Mouse (Mus musculus): ENCODE results near the gene Sfn. TPM values are rescaled to one million over a fixed set of nuclear protein-coding genes. Genes with fewer than 3 reads are reported as not detected.

Sfn gene
- polyA plus RNA-seq, 1 experiment from 2014 or later, result 11.6 TPM

GRCm38 (mm10) chr4:133584059-133584951, 17.7 kb downstream of the Sfn start, which contains the start of gene Gpn2:
Gene Gpn2 (plus strand): TSS chr4:133584362.
- WGBS, result 3% methylated on average over 65 of the region's 65 CpGs
- no peaks in the 10 kb centered on the region for H3K9me3 ChIP-seq (ENCODE audit: control insufficient read depth, low read length)
- H3K9ac ChIP-seq (ENCODE audit: low read length), result peak within 1 kb of the TSS; percentile 77
- H3K4me2 ChIP-seq (ENCODE audit: low read depth, low read length, severe bottlenecking), result peak within 1 kb of the TSS; percentile 99
- DNase-seq (ENCODE audit: low spot score), result peak; percentile 84
- no peaks in the 10 kb centered on the region for H3K27me3 ChIP-seq (ENCODE audit: control insufficient read depth, insufficient read depth, low read length)
- peaks cover 6% of the 10 kb centered on the region; the same call in 1 of the 2 replicates for H3K4me1 ChIP-seq (replicated peaks; ENCODE audit: control insufficient read depth, insufficient read depth, low read length)
- peak within 1 kb of the TSS; percentile 94 for H3K4me3 ChIP-seq (ENCODE audit: low read depth, low read length)
- peak; percentile 72 for ATAC-seq (replicated peaks; ENCODE audit: low FRiP score)
- H3K36me3 ChIP-seq (ENCODE audit: control insufficient read depth, insufficient read depth, low read length), result peaks cover 5% of the 10 kb centered on the region; the same call in 1 of the 2 replicates
- peak within 1 kb of the TSS; percentile 48; the same call in 1 of the 2 replicates for H3K27ac ChIP-seq (ENCODE audit: low read depth, low read length)

- 66% methylated on average over 6 of the region's 6 CpGs for WGBS
- Histone ChIP-seq H3K27me3 (ENCODE audit: control insufficient read depth, insufficient read depth, low read length) (no peaks in the 10 kb centered on the region), H3K36me3 (ENCODE audit: control insufficient read depth, insufficient read depth, low read length) (peaks cover 5% of the 10 kb centered on the region; the same call in 1 of the 2 replicates), H3K27ac (ENCODE audit: low read depth, low read length) (peak overlapping the region; percentile 48; the same call in 1 of the 2 replicates), H3K9ac (ENCODE audit: low read length) (peak overlapping the region; percentile 77), H3K4me3 (ENCODE audit: low read depth, low read length) (peak overlapping the region; percentile 94), H3K4me2 (ENCODE audit: low read depth, low read length, severe bottlenecking) (peak overlapping the region; percentile 99), H3K4me1 (replicated peaks; ENCODE audit: control insufficient read depth, insufficient read depth, low read length) (peaks cover 6% of the 10 kb centered on the region; the same call in 1 of the 2 replicates), H3K9me3 (ENCODE audit: control insufficient read depth, low read length) (no peaks in the 10 kb centered on the region)
- ATAC-seq (replicated peaks; ENCODE audit: low FRiP score), result peak; percentile 21; the same call in 1 of the 2 replicates
- no peak for DNase-seq (ENCODE audit: low spot score)
Measured at GRCm38 (mm10) chr4:133583690-133584058, 18.3 kb downstream of the Sfn start.

GRCm38 (mm10) chr4:133577983-133578382, 24.0 kb downstream of the Sfn start:
- H3K4me2 ChIP-seq (ENCODE audit: low read depth, low read length, severe bottlenecking), result no peak overlapping the region
- DNase-seq (ENCODE audit: low spot score) (no peak), ATAC-seq (replicated peaks; ENCODE audit: low FRiP score) (no peak)
- H3K27me3 ChIP-seq (ENCODE audit: control insufficient read depth, insufficient read depth, low read length), result no peaks in the 10 kb centered on the region
- H3K4me3 ChIP-seq (ENCODE audit: low read depth, low read length), result no peak overlapping the region
- no peak overlapping the region for H3K27ac ChIP-seq (ENCODE audit: low read depth, low read length)
- 75% methylated on average over 12 of the region's 12 CpGs for WGBS
- no peak overlapping the region for H3K9ac ChIP-seq (ENCODE audit: low read length)
- H3K36me3 ChIP-seq (ENCODE audit: control insufficient read depth, insufficient read depth, low read length), result peaks cover 5% of the 10 kb centered on the region; the same call in 1 of the 2 replicates
- H3K9me3 ChIP-seq (ENCODE audit: control insufficient read depth, low read length), result no peaks in the 10 kb centered on the region
- H3K4me1 ChIP-seq (replicated peaks; ENCODE audit: control insufficient read depth, insufficient read depth, low read length), result no peaks in the 10 kb centered on the region

GRCm38 (mm10) chr4:133574843-133575202, 27.1 kb downstream of the Sfn start:
- no peaks in the 10 kb centered on the region for H3K27me3 ChIP-seq (ENCODE audit: control insufficient read depth, insufficient read depth, low read length)
- WGBS, result under 1% methylated on average over 41 of the region's 41 CpGs
- ATAC-seq (replicated peaks; ENCODE audit: low FRiP score), result peak; percentile 44; the same call in 1 of the 2 replicates
- H3K4me3 ChIP-seq (ENCODE audit: low read depth, low read length), result peak overlapping the region; percentile 96
- H3K4me2 ChIP-seq (ENCODE audit: low read depth, low read length, severe bottlenecking), result peak overlapping the region; percentile 92
- peak overlapping the region; percentile 84; the same call in 1 of the 2 replicates for H3K27ac ChIP-seq (ENCODE audit: low read depth, low read length)
- no peaks in the 10 kb centered on the region for H3K9me3 ChIP-seq (ENCODE audit: control insufficient read depth, low read length)
- DNase-seq (ENCODE audit: low spot score), result peak; percentile 58
- peaks cover 2% of the 10 kb centered on the region; the same call in 1 of the 2 replicates for H3K36me3 ChIP-seq (ENCODE audit: control insufficient read depth, insufficient read depth, low read length)
- peak overlapping the region; percentile 91 for H3K9ac ChIP-seq (ENCODE audit: low read length)
- H3K4me1 ChIP-seq (replicated peaks; ENCODE audit: control insufficient read depth, insufficient read depth, low read length), result no peaks in the 10 kb centered on the region

- Histone ChIP-seq H3K27me3 (ENCODE audit: control insufficient read depth, insufficient read depth, low read length) (no peaks in the 10 kb centered on the region), H3K4me3 (ENCODE audit: low read depth, low read length) (peak within 1 kb of the TSS; percentile 96), H3K4me1 (replicated peaks; ENCODE audit: control insufficient read depth, insufficient read depth, low read length) (no peaks in the 10 kb centered on the region), H3K36me3 (ENCODE audit: control insufficient read depth, insufficient read depth, low read length) (no peaks in the 10 kb centered on the region), H3K9ac (ENCODE audit: low read length) (peak within 1 kb of the TSS; percentile 91), H3K9me3 (ENCODE audit: control insufficient read depth, low read length) (no peaks in the 10 kb centered on the region), H3K27ac (ENCODE audit: low read depth, low read length) (peak within 1 kb of the TSS; percentile 84), H3K4me2 (ENCODE audit: low read depth, low read length, severe bottlenecking) (peak within 1 kb of the TSS; percentile 92)
- 7% methylated on average over 44 of the region's 44 CpGs for WGBS
- peak; percentile 95 for DNase-seq (ENCODE audit: low spot score)
- ATAC-seq (replicated peaks; ENCODE audit: low FRiP score), result peak; percentile 89
Measured at GRCm38 (mm10) chr4:133574070-133574842, 27.7 kb downstream of the Sfn start, which contains the start of gene Gpatch3. Gene Gpatch3 (plus strand): TSS chr4:133574745.

GRCm38 (mm10) chr4:133570066-133570466, 31.9 kb downstream of the Sfn start:
- no peaks in the 10 kb centered on the region for H3K9me3 ChIP-seq (ENCODE audit: control insufficient read depth, low read length)
- WGBS, result 62% methylated on average over 10 of the region's 10 CpGs
- H3K9ac ChIP-seq (ENCODE audit: low read length), result no peak overlapping the region
- H3K27me3 ChIP-seq (ENCODE audit: control insufficient read depth, insufficient read depth, low read length), result no peaks in the 10 kb centered on the region
- H3K4me1 ChIP-seq (replicated peaks; ENCODE audit: control insufficient read depth, insufficient read depth, low read length), result no peaks in the 10 kb centered on the region
- ATAC-seq (replicated peaks; ENCODE audit: low FRiP score) (no peak), DNase-seq (ENCODE audit: low spot score) (no peak)
- no peak overlapping the region for H3K4me3 ChIP-seq (ENCODE audit: low read depth, low read length)
- no peaks in the 10 kb centered on the region for H3K36me3 ChIP-seq (ENCODE audit: control insufficient read depth, insufficient read depth, low read length)
- H3K27ac ChIP-seq (ENCODE audit: low read depth, low read length), result no peak overlapping the region
- H3K4me2 ChIP-seq (ENCODE audit: low read depth, low read length, severe bottlenecking), result no peak overlapping the region

GRCm38 (mm10) chr4:133569291-133570065, 32.5 kb downstream of the Sfn start:
- no peak for DNase-seq (ENCODE audit: low spot score)
- Histone ChIP-seq H3K27me3 (ENCODE audit: control insufficient read depth, insufficient read depth, low read length) (no peaks in the 10 kb centered on the region), H3K4me1 (replicated peaks; ENCODE audit: control insufficient read depth, insufficient read depth, low read length) (no peaks in the 10 kb centered on the region), H3K27ac (ENCODE audit: low read depth, low read length) (no peak overlapping the region), H3K9me3 (ENCODE audit: control insufficient read depth, low read length) (no peaks in the 10 kb centered on the region; the same call in 1 of the 2 replicates), H3K36me3 (ENCODE audit: control insufficient read depth, insufficient read depth, low read length) (no peaks in the 10 kb centered on the region), H3K4me3 (ENCODE audit: low read depth, low read length) (no peak overlapping the region), H3K4me2 (ENCODE audit: low read depth, low read length, severe bottlenecking) (no peak overlapping the region), H3K9ac (ENCODE audit: low read length) (no peak overlapping the region)
- ATAC-seq (replicated peaks; ENCODE audit: low FRiP score), result no peak
- WGBS, result 86% methylated on average over 10 of the region's 10 CpGs

- H3K27me3 ChIP-seq (ENCODE audit: control insufficient read depth, insufficient read depth, low read length), result no peaks in the 10 kb centered on the region
- ATAC-seq (replicated peaks; ENCODE audit: low FRiP score) (no peak), DNase-seq (ENCODE audit: low spot score) (no peak)
- no peaks in the 10 kb centered on the region; the same call in 1 of the 2 replicates for H3K9me3 ChIP-seq (ENCODE audit: control insufficient read depth, low read length)
- H3K36me3 ChIP-seq (ENCODE audit: control insufficient read depth, insufficient read depth, low read length), result no peaks in the 10 kb centered on the region
- H3K4me2 ChIP-seq (ENCODE audit: low read depth, low read length, severe bottlenecking), result no peak overlapping the region
- H3K27ac ChIP-seq (ENCODE audit: low read depth, low read length), result no peak overlapping the region
- no peak overlapping the region for H3K9ac ChIP-seq (ENCODE audit: low read length)
- H3K4me1 ChIP-seq (replicated peaks; ENCODE audit: control insufficient read depth, insufficient read depth, low read length), result no peaks in the 10 kb centered on the region
- no peak overlapping the region for H3K4me3 ChIP-seq (ENCODE audit: low read depth, low read length)
- WGBS, result 34% methylated on average over 8 of the region's 8 CpGs
Measured at GRCm38 (mm10) chr4:133567251-133567650, 34.7 kb downstream of the Sfn start.

Measured in forebrain, embryonic 11.5 days (tissue).